Mouse (Mus musculus): ENCODE results near the gene Omp. TPM values are rescaled to one million over a fixed set of nuclear protein-coding genes. Genes with fewer than 3 reads are reported as not detected.

The Omp gene
- total and polyA plus RNA-seq, 2 experiments from 2014 or later: 0.47 to 0.49 TPM

- TF ChIP-seq CTCF (IDR thresholded peaks at IDR 0.05; ENCODE audit: low read depth): no peak
- peak overlapping the region; percentile 0; the same call in 1 of the 2 replicates for H3K27ac ChIP-seq
- peaks cover 14% of the 10 kb centered on the region for H3K4me1 ChIP-seq (ENCODE audit: insufficient read depth, low read length)
- H3K4me2 ChIP-seq (ENCODE audit: low read depth, low read length): no peak overlapping the region
- ATAC-seq (peak; percentile 63), DNase-seq (ENCODE audit: low spot score) (peak; percentile 55)
- H3K27me3 ChIP-seq (ENCODE audit: insufficient read depth, low read length): no peaks in the 10 kb centered on the region
- WGBS: 28% methylated on average over 8 of the region's 8 CpGs
- no peaks in the 10 kb centered on the region for H3K9me3 ChIP-seq (ENCODE audit: low read length)
- no peak overlapping the region for H3K4me3 ChIP-seq (ENCODE audit: low read length)
- H3K9ac ChIP-seq (replicated peaks; ENCODE audit: low read length): no peak overlapping the region
- no peaks in the 10 kb centered on the region for H3K36me3 ChIP-seq (ENCODE audit: insufficient read depth, low read length)
These were observed 3.1 kb downstream of the Omp start for GRCm38 (mm10) chr7:98142247-98142646.

GRCm38 (mm10) chr7:98141206-98141605 is 4.1 kb downstream of the Omp start:
- H3K4me1 ChIP-seq (ENCODE audit: insufficient read depth, low read length): peaks cover 14% of the 10 kb centered on the region
- no peaks in the 10 kb centered on the region for H3K36me3 ChIP-seq (ENCODE audit: insufficient read depth, low read length)
- peak; percentile 58 for TF ChIP-seq CTCF (IDR thresholded peaks at IDR 0.05; ENCODE audit: low read depth)
- H3K27ac ChIP-seq: peak overlapping the region; percentile 17; the same call in 1 of the 2 replicates
- no peak overlapping the region for H3K4me2 ChIP-seq (ENCODE audit: low read depth, low read length)
- H3K27me3 ChIP-seq (ENCODE audit: insufficient read depth, low read length): no peaks in the 10 kb centered on the region
- peak; percentile 60 for DNase-seq (ENCODE audit: low spot score)
- 44% methylated on average over 3 of the region's 3 CpGs for WGBS
- H3K9me3 ChIP-seq (ENCODE audit: low read length): no peaks in the 10 kb centered on the region
- no peak for ATAC-seq
- no peak overlapping the region for H3K9ac ChIP-seq (replicated peaks; ENCODE audit: low read length)
- H3K4me3 ChIP-seq (ENCODE audit: low read length): no peak overlapping the region

DNA sequence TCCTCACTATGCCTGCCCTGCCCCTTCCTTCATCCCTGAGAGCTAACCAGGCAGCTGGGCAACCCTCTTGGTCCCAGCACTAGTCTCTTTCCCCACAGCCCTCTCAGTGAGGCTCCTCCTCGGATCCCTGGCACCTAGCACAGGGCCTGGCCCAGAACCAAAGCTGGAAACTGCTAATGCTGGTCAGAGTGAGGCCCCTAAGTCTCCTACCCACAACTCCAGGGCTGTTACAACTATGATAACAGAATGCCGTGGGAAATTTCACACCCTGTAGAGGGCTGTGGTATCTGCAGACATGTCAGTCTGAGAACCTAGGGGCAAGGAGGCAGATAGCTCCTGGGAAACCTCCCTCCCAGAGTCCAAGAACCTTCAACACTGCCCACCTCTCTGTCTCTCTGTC is 4.7 kb downstream of the Omp start:
- no peak for ATAC-seq
- no peak for TF ChIP-seq CTCF (IDR thresholded peaks at IDR 0.05; ENCODE audit: low read depth)
- no peaks in the 10 kb centered on the region for H3K27me3 ChIP-seq (ENCODE audit: insufficient read depth, low read length)
- H3K9ac ChIP-seq (replicated peaks; ENCODE audit: low read length): no peak overlapping the region
- H3K27ac ChIP-seq: peak overlapping the region; percentile 15; the same call in 1 of the 2 replicates
- H3K4me1 ChIP-seq (ENCODE audit: insufficient read depth, low read length): peaks cover 11% of the 10 kb centered on the region
- DNase-seq (ENCODE audit: low spot score): peak; percentile 58
- no peaks in the 10 kb centered on the region for H3K36me3 ChIP-seq (ENCODE audit: insufficient read depth, low read length)
- H3K4me3 ChIP-seq (ENCODE audit: low read length): no peak overlapping the region
- no peaks in the 10 kb centered on the region for H3K9me3 ChIP-seq (ENCODE audit: low read length)
- WGBS: 35% methylated on average over 2 of the region's 2 CpGs
- H3K4me2 ChIP-seq (ENCODE audit: low read depth, low read length): no peak overlapping the region

GRCm38 (mm10) chr7:98139216-98139615 is 6.1 kb downstream of the Omp start:
- Histone ChIP-seq H3K4me1 (ENCODE audit: insufficient read depth, low read length) (peaks cover 9% of the 10 kb centered on the region), H3K9ac (replicated peaks; ENCODE audit: low read length) (no peak overlapping the region), H3K4me3 (ENCODE audit: low read length) (no peak overlapping the region), H3K27ac (no peak overlapping the region), H3K9me3 (ENCODE audit: low read length) (no peaks in the 10 kb centered on the region), H3K27me3 (ENCODE audit: insufficient read depth, low read length) (no peaks in the 10 kb centered on the region), H3K36me3 (ENCODE audit: insufficient read depth, low read length) (peaks cover 6% of the 10 kb centered on the region; the same call in 1 of the 2 replicates), H3K4me2 (ENCODE audit: low read depth, low read length) (no peak overlapping the region)
- ATAC-seq (no peak), DNase-seq (ENCODE audit: low spot score) (no peak)
- TF ChIP-seq CTCF (IDR thresholded peaks at IDR 0.05; ENCODE audit: low read depth): no peak
- WGBS: 17% methylated on average over 9 of the region's 9 CpGs

DNA sequence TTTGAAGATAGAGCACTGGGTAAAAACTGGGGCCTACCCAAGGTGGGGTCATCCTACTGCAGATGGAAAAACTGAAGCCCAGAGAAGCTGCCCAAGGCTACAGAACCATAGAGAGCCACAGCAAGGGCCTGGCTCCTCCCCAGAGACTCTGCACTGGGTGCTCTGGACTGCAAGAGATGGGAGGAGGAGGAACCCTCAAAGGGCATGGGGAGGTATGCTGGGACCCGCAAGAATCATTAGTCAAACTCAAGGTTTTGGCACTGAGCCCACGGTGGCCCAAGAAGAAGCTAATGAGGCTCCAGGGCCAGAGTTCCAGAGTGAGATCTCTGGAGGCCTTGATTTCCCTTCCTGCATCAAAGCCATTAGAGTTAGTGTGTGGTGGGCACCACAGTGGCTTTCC is 7.3 kb downstream of the Omp start:
- H3K9ac ChIP-seq (replicated peaks; ENCODE audit: low read length): no peak overlapping the region
- no peak overlapping the region for H3K27ac ChIP-seq
- peaks cover 6% of the 10 kb centered on the region; the same call in 1 of the 2 replicates for H3K36me3 ChIP-seq (ENCODE audit: insufficient read depth, low read length)
- no peak for DNase-seq (ENCODE audit: low spot score)
- no peak for ATAC-seq
- no peak overlapping the region for H3K4me2 ChIP-seq (ENCODE audit: low read depth, low read length)
- WGBS: 36% methylated on average over 2 of the region's 2 CpGs
- no peak overlapping the region for H3K4me3 ChIP-seq (ENCODE audit: low read length)
- no peak for TF ChIP-seq CTCF (IDR thresholded peaks at IDR 0.05; ENCODE audit: low read depth)
- peaks cover 9% of the 10 kb centered on the region for H3K4me1 ChIP-seq (ENCODE audit: insufficient read depth, low read length)
- H3K9me3 ChIP-seq (ENCODE audit: low read length): no peaks in the 10 kb centered on the region
- H3K27me3 ChIP-seq (ENCODE audit: insufficient read depth, low read length): no peaks in the 10 kb centered on the region

DNA sequence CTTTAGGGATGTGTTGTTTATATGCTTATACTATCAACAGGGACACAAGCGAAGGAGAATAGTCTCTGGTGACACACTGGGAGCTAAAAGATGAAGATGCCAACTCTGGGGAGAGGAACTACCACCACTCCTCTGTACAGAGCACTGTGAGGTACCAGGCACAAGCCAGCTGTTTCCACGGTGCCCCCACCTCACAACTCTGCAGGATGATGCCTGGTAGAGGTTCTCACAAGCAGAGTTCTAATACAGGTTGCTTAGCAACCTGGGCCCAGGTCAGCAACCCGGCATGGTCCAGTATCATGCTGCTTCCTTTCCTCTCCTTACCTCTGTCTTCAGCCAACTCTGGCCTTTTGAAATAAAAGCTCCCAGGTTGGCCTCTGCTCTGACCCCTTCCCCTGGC is 7.7 kb downstream of the Omp start:
- no peak for TF ChIP-seq CTCF (IDR thresholded peaks at IDR 0.05; ENCODE audit: low read depth)
- H3K9ac ChIP-seq (replicated peaks; ENCODE audit: low read length): no peak overlapping the region
- no peaks in the 10 kb centered on the region for H3K27me3 ChIP-seq (ENCODE audit: insufficient read depth, low read length)
- H3K4me3 ChIP-seq (ENCODE audit: low read length): no peak overlapping the region
- no peak for DNase-seq (ENCODE audit: low spot score)
- no peak overlapping the region for H3K27ac ChIP-seq
- no peak overlapping the region for H3K4me2 ChIP-seq (ENCODE audit: low read depth, low read length)
- peaks cover 6% of the 10 kb centered on the region; the same call in 1 of the 2 replicates for H3K36me3 ChIP-seq (ENCODE audit: insufficient read depth, low read length)
- ATAC-seq: peak; percentile 16; the same call in 1 of the 2 replicates
- 29% methylated on average over 3 of the region's 3 CpGs for WGBS
- H3K9me3 ChIP-seq (ENCODE audit: low read length): no peaks in the 10 kb centered on the region
- peaks cover 9% of the 10 kb centered on the region for H3K4me1 ChIP-seq (ENCODE audit: insufficient read depth, low read length)

- H3K9me3 ChIP-seq (ENCODE audit: low read length): no peaks in the 10 kb centered on the region
- H3K9ac ChIP-seq (replicated peaks; ENCODE audit: low read length): no peak overlapping the region
- peaks cover 17% of the 10 kb centered on the region for H3K36me3 ChIP-seq (ENCODE audit: insufficient read depth, low read length)
- DNase-seq (ENCODE audit: low spot score) (no peak), ATAC-seq (0 out of 2 replicates have a peak, but pooled peaks have one; percentile 31)
- no peaks in the 10 kb centered on the region for H3K4me1 ChIP-seq (ENCODE audit: insufficient read depth, low read length)
- no peak overlapping the region for H3K4me2 ChIP-seq (ENCODE audit: low read depth, low read length)
- H3K4me3 ChIP-seq (ENCODE audit: low read length): no peak overlapping the region
- no peak overlapping the region for H3K27ac ChIP-seq
- TF ChIP-seq CTCF (IDR thresholded peaks at IDR 0.05; ENCODE audit: low read depth): peak; percentile 45
- no peaks in the 10 kb centered on the region for H3K27me3 ChIP-seq (ENCODE audit: insufficient read depth, low read length)
- 91% methylated on average over 8 of the region's 8 CpGs for WGBS
These were observed 13.6 kb downstream of the Omp start for GRCm38 (mm10) chr7:98131751-98132150.
